Mouse (Mus musculus) T-helper 2 cell (primary cell): Measurements from ENCODE around the gene Zfhx2.
"Not testable (repeated sequence)": the region's sequence is repeated elsewhere in the genome, so short reads cannot be mapped to it uniquely, and the experiment has no call there.

Experiments used
- in situ Hi-C: fragments of 300-600 bp; cut with MboI, MseI; formaldehyde crosslinking; loops from one replicate; pipeline ENCODE4 v1.15.1; 2025; ENCODE audit warnings: high pct_unique_total_duplicates

The Zfhx2 gene

GRCm38 (mm10) chr14:55047971-55048531 is 44.1 kb downstream of the Zfhx2 start:
- in situ Hi-C loops = no loop called here

GRCm38 (mm10) chr14:55043694-55044093 is 48.4 kb downstream of the Zfhx2 start:
- in situ Hi-C loops = not testable (repeated sequence)

GRCm38 (mm10) chr14:55032695-55033225 is 59.4 kb downstream of the Zfhx2 start:
- in situ Hi-C loops = no loop called here

GRCm38 (mm10) chr14:55029034-55029698 is 63.0 kb downstream of the Zfhx2 start:
- in situ Hi-C loops = loop anchor here (5.0 kb wide), 1 partner anchor 48 kb away; no protein-coding TSS in a partner anchor

- in situ Hi-C loops = loop anchor here (5.0 kb wide), 1 partner anchor 49 kb away; no protein-coding TSS in a partner anchor
Measured at GRCm38 (mm10) chr14:55028333-55028835, 63.7 kb downstream of the Zfhx2 start.

- in situ Hi-C loops = loop anchor here (5.0 kb wide), 1 partner anchor 50 kb away; no protein-coding TSS in a partner anchor
Measured at GRCm38 (mm10) chr14:55027653-55028052, 64.5 kb downstream of the Zfhx2 start.

GRCm38 (mm10) chr14:55027251-55027650 is 64.9 kb downstream of the Zfhx2 start:
- in situ Hi-C loops = loop anchor here (5.0 kb wide), 1 partner anchor 50 kb away; no protein-coding TSS in a partner anchor

- in situ Hi-C loops = loop anchor here (5.0 kb wide), 1 partner anchor 52 kb away; no protein-coding TSS in a partner anchor
Measured at GRCm38 (mm10) chr14:55025527-55025926, 66.6 kb downstream of the Zfhx2 start.

- in situ Hi-C loops = no loop called here
Measured at GRCm38 (mm10) chr14:55024236-55024635, 67.9 kb downstream of the Zfhx2 start.

GRCm38 (mm10) chr14:55023011-55023410 is 69.1 kb downstream of the Zfhx2 start:
- in situ Hi-C loops = no loop called here

- in situ Hi-C loops = no loop called here
Measured at GRCm38 (mm10) chr14:55020394-55020793, 71.7 kb downstream of the Zfhx2 start.

- in situ Hi-C loops = loop anchor here (5.0 kb wide), 1 partner anchor 120 kb away; no protein-coding TSS in a partner anchor
Measured at GRCm38 (mm10) chr14:55016876-55017275, 75.2 kb downstream of the Zfhx2 start.

GRCm38 (mm10) chr14:55015767-55016111 is 76.4 kb downstream of the Zfhx2 start:
- in situ Hi-C loops = loop anchor here (5.0 kb wide), 1 partner anchor 118 kb away; no protein-coding TSS in a partner anchor

GRCm38 (mm10) chr14:55014991-55015766 is 76.9 kb downstream of the Zfhx2 start, which contains the start of gene Ngdn:
Gene Ngdn, plus strand, starts transcription at chr14:55015454.
- in situ Hi-C loops = loop anchor here (5.0 kb wide), 1 partner anchor 118 kb away; no protein-coding TSS in a partner anchor

GRCm38 (mm10) chr14:55014591-55014990 is 77.5 kb downstream of the Zfhx2 start:
- in situ Hi-C loops = no loop called here

- in situ Hi-C loops = no loop called here
Measured at GRCm38 (mm10) chr14:55011116-55011515, 81.0 kb downstream of the Zfhx2 start.
